Mouse (Mus musculus) neural tube, embryonic 15.5 days (tissue): ENCODE measurements around the gene Sars. TPM values are rescaled to one million over a fixed set of nuclear protein-coding genes. Genes with fewer than 3 reads are reported as not detected.

Experiments
- ATAC-seq: fragments of 200-750 bp; cut with Nextera tagmentation; 2 replicates; pipeline ENCODE4 v1.8.0; 2017; ENCODE audit warnings: mild to moderate bottlenecking, moderate TSS enrichment, moderate library complexity; ENCODE audit not compliant: low FRiP score
- H3K27ac ChIP-seq: fragments of 300-500 bp; sonication (generic); replicated peaks from 2 replicates; pipeline ENCODE4 v1.5.1; 2015; ENCODE audit warnings: mild to moderate bottlenecking, inconsistent platforms
- H3K27me3 ChIP-seq: fragments of 300-500 bp; sonication (generic); replicated peaks from 2 replicates; pipeline ENCODE4 v1.6.1; 2015; ENCODE audit warnings: inconsistent platforms
- H3K36me3 ChIP-seq: fragments of 300-500 bp; sonication (generic); 2 replicates; pipeline ENCODE4 v1.6.1; 2015; ENCODE audit warnings: inconsistent platforms
- H3K4me1 ChIP-seq: fragments of 300-500 bp; sonication (generic); 2 replicates; pipeline ENCODE4 v1.6.1; 2015; ENCODE audit warnings: inconsistent platforms
- H3K4me2 ChIP-seq: fragments of 300-500 bp; sonication (generic); 2 replicates; pipeline ENCODE4 v1.6.1; 2015; ENCODE audit warnings: inconsistent platforms, mild to moderate bottlenecking, moderate library complexity
- H3K4me3 ChIP-seq: fragments of 300-500 bp; sonication (generic); replicated peaks from 2 replicates; pipeline ENCODE4 v1.5.1; 2015; ENCODE audit warnings: mild to moderate bottlenecking, inconsistent platforms
- H3K9ac ChIP-seq: fragments of 300-500 bp; sonication (generic); replicated peaks from 2 replicates; pipeline ENCODE4 v1.6.1; 2015; ENCODE audit warnings: mild to moderate bottlenecking, inconsistent platforms
- H3K9me3 ChIP-seq: fragments of 300-500 bp; sonication (generic); replicated peaks from 2 replicates; pipeline ENCODE4 v1.6.1; 2016; ENCODE audit warnings: inconsistent platforms
- WGBS: fragments of 180-500 bp; shearing (Covaris S2); methylation state at CpG from one replicate; pipeline ENCODE4 v1.1.7; 2015; ENCODE audit warnings: mixed read lengths; 5-methylcytosine and 5-hydroxymethylcytosine counted together
- polyA plus RNA-seq: library from polyadenylated mRNA; unstranded; fragments of >200 nt; fragmentation: Nextera tagmentation; extraction: Ambion mirVana; gene quantifications from 2 replicates; pipeline ENCODE4 v1.2.1, GENCODE M21; 2015

The Sars gene
- polyA plus RNA-seq, result 206 and 219 TPM in 2 replicates

GRCm38 (mm10) chr3:108444698-108445365 lies at the start of gene Sars:
Gene Sars (minus strand): TSS chr3:108445209.
- peak; percentile 96 for ATAC-seq
- Histone ChIP-seq H3K9ac (peak within 1 kb of the TSS; percentile 84), H3K27ac (peak within 1 kb of the TSS; percentile 92), H3K27me3 (no peaks in the 10 kb centered on the region), H3K4me3 (peak within 1 kb of the TSS; percentile 83), H3K4me2 (peak within 1 kb of the TSS; percentile 84), H3K4me1 (peaks cover 48% of the 10 kb centered on the region), H3K9me3 (no peaks in the 10 kb centered on the region), H3K36me3 (peaks cover 6% of the 10 kb centered on the region; the same call in 1 of the 2 replicates)
- under 1% methylated on average over 41 of the region's 41 CpGs for WGBS

- Histone ChIP-seq H3K27ac (no peak overlapping the region), H3K9me3 (no peaks in the 10 kb centered on the region), H3K4me2 (no peak overlapping the region), H3K27me3 (no peaks in the 10 kb centered on the region), H3K4me3 (no peak overlapping the region), H3K36me3 (no peaks in the 10 kb centered on the region), H3K4me1 (peaks cover 4% of the 10 kb centered on the region; the same call in 1 of the 2 replicates), H3K9ac (no peak overlapping the region)
- no peak for ATAC-seq
- 47% methylated on average over 3 of the region's 3 CpGs for WGBS
These were observed 45.0 kb upstream of the Sars start for GRCm38 (mm10) chr3:108489968-108490367.

GRCm38 (mm10) chr3:108484749-108485148 lies 39.7 kb upstream of the Sars start:
- Histone ChIP-seq H3K9me3 (no peaks in the 10 kb centered on the region), H3K9ac (no peak overlapping the region), H3K4me2 (no peak overlapping the region), H3K4me3 (no peak overlapping the region), H3K36me3 (no peaks in the 10 kb centered on the region), H3K27me3 (no peaks in the 10 kb centered on the region), H3K27ac (no peak overlapping the region), H3K4me1 (no peaks in the 10 kb centered on the region)
- 93% methylated on average over 4 of the region's 4 CpGs for WGBS
- no peak for ATAC-seq

GRCm38 (mm10) chr3:108478800-108479199 lies 33.8 kb upstream of the Sars start:
- Histone ChIP-seq H3K9me3 (no peaks in the 10 kb centered on the region), H3K4me3 (no peak overlapping the region), H3K36me3 (no peaks in the 10 kb centered on the region), H3K27me3 (no peaks in the 10 kb centered on the region), H3K27ac (no peak overlapping the region), H3K9ac (no peak overlapping the region), H3K4me2 (no peak overlapping the region), H3K4me1 (no peaks in the 10 kb centered on the region)
- WGBS, result 82% methylated on average over 4 of the region's 4 CpGs
- ATAC-seq, result no peak

- Histone ChIP-seq H3K27me3 (no peaks in the 10 kb centered on the region), H3K4me2 (no peak overlapping the region), H3K9me3 (no peaks in the 10 kb centered on the region), H3K27ac (no peak overlapping the region), H3K9ac (no peak overlapping the region), H3K4me1 (no peaks in the 10 kb centered on the region), H3K4me3 (no peak overlapping the region), H3K36me3 (no peaks in the 10 kb centered on the region)
- ATAC-seq, result no peak
- 48% methylated on average over 14 of the region's 14 CpGs for WGBS
These were observed 32.0 kb upstream of the Sars start for GRCm38 (mm10) chr3:108476761-108477619.

- no peaks in the 10 kb centered on the region for H3K27me3 ChIP-seq
- ATAC-seq, result no peak
- WGBS, result 86% methylated on average over 5 of the region's 5 CpGs
- no peak overlapping the region for H3K27ac ChIP-seq
- H3K9me3 ChIP-seq, result no peaks in the 10 kb centered on the region
- H3K4me2 ChIP-seq, result no peak overlapping the region
- H3K4me1 ChIP-seq, result no peaks in the 10 kb centered on the region
- no peaks in the 10 kb centered on the region for H3K36me3 ChIP-seq
- H3K4me3 ChIP-seq, result no peak overlapping the region
- H3K9ac ChIP-seq, result no peak overlapping the region
These were observed 30.5 kb upstream of the Sars start for GRCm38 (mm10) chr3:108475496-108475895.

- Histone ChIP-seq H3K27ac (no peak overlapping the region), H3K9ac (no peak overlapping the region), H3K36me3 (no peaks in the 10 kb centered on the region), H3K4me2 (no peak overlapping the region), H3K4me1 (no peaks in the 10 kb centered on the region), H3K27me3 (no peaks in the 10 kb centered on the region), H3K9me3 (no peaks in the 10 kb centered on the region), H3K4me3 (no peak overlapping the region)
- no peak for ATAC-seq
- WGBS, result 96% methylated on average over 7 of the region's 7 CpGs
These were observed 30.0 kb upstream of the Sars start for GRCm38 (mm10) chr3:108474969-108475368.

- Histone ChIP-seq H3K9ac (no peak overlapping the region), H3K36me3 (0 out of 2 replicates have a peak, but pooled peaks cover 2% of the 10 kb centered on the region), H3K9me3 (no peaks in the 10 kb centered on the region), H3K4me3 (no peak overlapping the region), H3K27ac (no peak overlapping the region), H3K4me2 (no peak overlapping the region), H3K27me3 (no peaks in the 10 kb centered on the region), H3K4me1 (no peaks in the 10 kb centered on the region)
- WGBS, result 58% methylated on average over 8 of the region's 8 CpGs
- ATAC-seq, result no peak
These were observed 22.8 kb upstream of the Sars start for GRCm38 (mm10) chr3:108467760-108468159.

- 86% methylated on average over 6 of the region's 6 CpGs for WGBS
- H3K4me3 ChIP-seq, result no peak overlapping the region
- H3K9ac ChIP-seq, result no peak overlapping the region
- H3K4me1 ChIP-seq, result no peaks in the 10 kb centered on the region
- ATAC-seq, result no peak
- no peaks in the 10 kb centered on the region for H3K27me3 ChIP-seq
- 0 out of 2 replicates have a peak, but pooled peaks cover 4% of the 10 kb centered on the region for H3K36me3 ChIP-seq
- H3K27ac ChIP-seq, result no peak overlapping the region
- no peak overlapping the region for H3K4me2 ChIP-seq
- no peaks in the 10 kb centered on the region for H3K9me3 ChIP-seq
These were observed 21.4 kb upstream of the Sars start for GRCm38 (mm10) chr3:108466425-108466824.

- H3K27me3 ChIP-seq, result no peaks in the 10 kb centered on the region
- H3K4me3 ChIP-seq, result no peak overlapping the region
- no peak overlapping the region for H3K27ac ChIP-seq
- H3K4me2 ChIP-seq, result no peak overlapping the region
- no peak for ATAC-seq
- no peaks in the 10 kb centered on the region for H3K4me1 ChIP-seq
- peaks cover 10% of the 10 kb centered on the region for H3K36me3 ChIP-seq
- 39% methylated on average over 10 of the region's 10 CpGs for WGBS
- no peaks in the 10 kb centered on the region for H3K9me3 ChIP-seq
- no peak overlapping the region for H3K9ac ChIP-seq
These were observed 13.9 kb upstream of the Sars start for GRCm38 (mm10) chr3:108458866-108459265.

- 57% methylated on average over 14 of the region's 14 CpGs for WGBS
- no peaks in the 10 kb centered on the region for H3K27me3 ChIP-seq
- H3K4me2 ChIP-seq, result peak overlapping the region; percentile 13; the same call in 1 of the 2 replicates
- no peaks in the 10 kb centered on the region for H3K4me1 ChIP-seq
- H3K9ac ChIP-seq, result no peak overlapping the region
- no peaks in the 10 kb centered on the region for H3K9me3 ChIP-seq
- H3K4me3 ChIP-seq, result no peak overlapping the region
- H3K36me3 ChIP-seq, result peaks cover 10% of the 10 kb centered on the region
- no peak for ATAC-seq
- no peak overlapping the region for H3K27ac ChIP-seq
These were observed 13.4 kb upstream of the Sars start for GRCm38 (mm10) chr3:108458380-108458779.

GRCm38 (mm10) chr3:108454172-108454571 lies 9.2 kb upstream of the Sars start:
- Histone ChIP-seq H3K9me3 (no peaks in the 10 kb centered on the region), H3K27me3 (no peaks in the 10 kb centered on the region), H3K4me1 (no peaks in the 10 kb centered on the region), H3K9ac (no peak overlapping the region), H3K4me2 (no peak overlapping the region), H3K27ac (no peak overlapping the region), H3K4me3 (no peak overlapping the region), H3K36me3 (no peaks in the 10 kb centered on the region)
- WGBS, result 88% methylated on average over 1 of the region's 1 CpGs
- ATAC-seq, result no peak
